Mouse (Mus musculus) MEL (cell line): ENCODE results near the gene Sp6. TPM values are rescaled to one million over a fixed set of nuclear protein-coding genes. Genes with fewer than 3 reads are reported as not detected.

ENCODE experiments used
- DNase-seq: peaks from one replicate; pipeline ENCODE4 v3.0.0; 2011; ENCODE audit warnings: low read depth, low spot score
- H3K27ac ChIP-seq: 2 replicates; pipeline ENCODE4 v1.5.1; 2012; ENCODE audit warnings: low read depth, mild to moderate bottlenecking, control low read depth, low read length, moderate library complexity; ENCODE audit not compliant: control insufficient read depth
- H3K27me3 ChIP-seq, 2 experiments: fragments of 150-350 bp in 1 of 2; sonication (generic) in 1 of 2; 2 replicates each; pipeline ENCODE4 v1.6.1; 2012; ENCODE audit warnings: low read length in 2 of 2, mild to moderate bottlenecking in 2 of 2, improper control_type of control experiment in 1 of 2, moderate library complexity in 1 of 2; ENCODE audit not compliant: insufficient read depth in 2 of 2, control insufficient read depth in 1 of 2
- H3K36me3 ChIP-seq, 2 experiments: 2 replicates each; pipeline ENCODE4 v1.6.1; 2012 to 2014; ENCODE audit warnings: low read length in 2 of 2, improper control_type of control experiment in 1 of 2, inconsistent platforms in 1 of 2, mild to moderate bottlenecking in 1 of 2; ENCODE audit not compliant: insufficient read depth in 2 of 2, control insufficient read depth in 1 of 2
- H3K4me1 ChIP-seq, 2 experiments: fragments of 150-350 bp in 1 of 2; sonication (generic) in 1 of 2; 2 replicates each; pipeline ENCODE4 v1.6.1; 2012; ENCODE audit warnings: low read length in 2 of 2, improper control_type of control experiment in 1 of 2, mild to moderate bottlenecking in 1 of 2; ENCODE audit not compliant: insufficient read depth in 2 of 2, control insufficient read depth in 1 of 2
- H3K4me3 ChIP-seq, 2 experiments: fragments of 150-350 bp in 1 of 2; sonication (generic) in 1 of 2; 2 replicates each; pipeline ENCODE4 v1.5.1; 2012; ENCODE audit warnings: low read depth in 2 of 2, low read length in 2 of 2, mild to moderate bottlenecking in 2 of 2, moderate library complexity in 2 of 2, control low read depth in 1 of 2, improper control_type of control experiment in 1 of 2; ENCODE audit not compliant: control insufficient read depth in 1 of 2, insufficient read depth in 1 of 2
- H3K79me2 ChIP-seq: 2 replicates; pipeline ENCODE4 v1.6.1; 2012; ENCODE audit warnings: mild to moderate bottlenecking, low read length, moderate library complexity; ENCODE audit not compliant: control insufficient read depth, poor library complexity, insufficient read depth
- H3K9ac ChIP-seq: 2 replicates; pipeline ENCODE4 v1.6.1; 2012; ENCODE audit warnings: low read depth, mild to moderate bottlenecking, control low read depth, low read length, moderate library complexity; ENCODE audit not compliant: control insufficient read depth, poor library complexity, severe bottlenecking
- H3K9me3 ChIP-seq: fragments of 150-350 bp; sonication (generic); replicated peaks from 2 replicates; pipeline ENCODE4 v1.6.1; 2012; ENCODE audit warnings: mild to moderate bottlenecking, low read length, improper control_type of control experiment, moderate library complexity; ENCODE audit not compliant: insufficient read depth
- CHD1 ChIP-seq: IDR thresholded peaks from 2 replicates; pipeline ENCODE4 v1.6.1; 2012; ENCODE audit warnings: low read depth, mild to moderate bottlenecking, inconsistent platforms, low read length, improper control_type of control experiment
- CTCF ChIP-seq, 3 experiments: IDR thresholded peaks in 2 of 3; conservative IDR thresholded peaks in 1 of 3; 2 replicates each; pipeline ENCODE4 v1.5.1; 2011 to 2012; ENCODE audit warnings: low read length in 3 of 3, low read depth in 2 of 3, mild to moderate bottlenecking in 2 of 3, improper control_type of control experiment in 1 of 3, inconsistent platforms in 1 of 3, mixed read lengths in 1 of 3, moderate library complexity in 1 of 3; ENCODE audit not compliant: control insufficient read depth in 1 of 3, insufficient read depth in 1 of 3, poor library complexity in 1 of 3, severe bottlenecking in 1 of 3
- ETS1 ChIP-seq: IDR thresholded peaks from 2 replicates; pipeline ENCODE4 v1.6.1; 2012; ENCODE audit warnings: low read depth, mild to moderate bottlenecking, inconsistent platforms, low read length, improper control_type of control experiment, moderate library complexity
- GATA1 ChIP-seq: IDR thresholded peaks from 2 replicates; pipeline ENCODE4 v1.6.1; 2011; ENCODE audit warnings: low read depth, low read length, improper control_type of control experiment
- JUND ChIP-seq: IDR thresholded peaks from 2 replicates; pipeline ENCODE4 v1.6.1; 2011; ENCODE audit warnings: low read depth, mild to moderate bottlenecking, improper control_type of control experiment, low read length
- MAX ChIP-seq: IDR thresholded peaks from 2 replicates; pipeline ENCODE4 v1.6.1; 2011; ENCODE audit warnings: low read length, improper control_type of control experiment
- MYC ChIP-seq: IDR thresholded peaks from 2 replicates; pipeline ENCODE4 v1.6.1; 2011; ENCODE audit warnings: low read depth, mild to moderate bottlenecking, low read length, improper control_type of control experiment, moderate library complexity
- NRF1 ChIP-seq: IDR thresholded peaks from 2 replicates; pipeline ENCODE4 v1.6.1; 2014; ENCODE audit warnings: low read depth, mild to moderate bottlenecking, inconsistent platforms, low read length, improper control_type of control experiment, moderate library complexity; ENCODE audit not compliant: poor library complexity, insufficient read depth, severe bottlenecking
- POLR2AphosphoS2 ChIP-seq: IDR thresholded peaks from 2 replicates; pipeline ENCODE4 v1.6.1; 2011; ENCODE audit warnings: low read length, improper control_type of control experiment
- POLR2AphosphoS5 ChIP-seq: IDR thresholded peaks from 2 replicates; pipeline ENCODE4 v1.6.1; 2012; ENCODE audit warnings: low read depth, borderline replicate concordance, mild to moderate bottlenecking, inconsistent platforms, low read length, moderate library complexity, mixed read lengths
- RAD21 ChIP-seq: IDR thresholded peaks from 2 replicates; pipeline ENCODE4 v1.6.1; 2011; ENCODE audit warnings: mild to moderate bottlenecking, low read depth, low read length, improper control_type of control experiment
- RCOR1 ChIP-seq: IDR thresholded peaks from 2 replicates; pipeline ENCODE4 v1.6.1; 2012; ENCODE audit warnings: low read depth, mild to moderate bottlenecking, inconsistent platforms, low read length, improper control_type of control experiment
- SIN3A ChIP-seq: IDR thresholded peaks from 2 replicates; pipeline ENCODE4 v1.6.1; 2012; ENCODE audit warnings: low read length, improper control_type of control experiment, inconsistent platforms
- TAL1 ChIP-seq: IDR thresholded peaks from 2 replicates; pipeline ENCODE4 v1.6.1; 2012; ENCODE audit warnings: mild to moderate bottlenecking, inconsistent platforms, low read length, moderate library complexity, mixed read lengths
- USF1 ChIP-seq: IDR thresholded peaks from 2 replicates; pipeline ENCODE4 v1.6.1; 2014; ENCODE audit warnings: low read depth, mild to moderate bottlenecking, inconsistent platforms, low read length, improper control_type of control experiment, moderate library complexity
- ZC3H11A ChIP-seq: IDR thresholded peaks from 2 replicates; pipeline ENCODE4 v1.6.1; 2012; ENCODE audit warnings: low read depth, mild to moderate bottlenecking, inconsistent platforms, low read length, improper control_type of control experiment
- ZKSCAN1 ChIP-seq: IDR thresholded peaks from 2 replicates; pipeline ENCODE4 v1.6.1; 2012; ENCODE audit warnings: low read depth, mild to moderate bottlenecking, inconsistent platforms, low read length, improper control_type of control experiment, moderate library complexity
- ZNF384 ChIP-seq: IDR thresholded peaks from 2 replicates; pipeline ENCODE4 v1.6.1; 2012; ENCODE audit warnings: low read depth, mild to moderate bottlenecking, inconsistent platforms, low read length, improper control_type of control experiment
- polyA plus RNA-seq, 2 experiments: library from polyadenylated mRNA; stranded (reverse) in 1 of 2; unstranded in 1 of 2; fragments of >175 nt in 1 of 2; fragments of >200 nt in 1 of 2; gene quantifications; 2 replicates each; pipeline versions ENCODE4 v1.2.1 to v1.2.4; 2012; ENCODE audit warnings: low replicate concordance in 2 of 2, low read depth in 1 of 2; ENCODE audit not compliant: insufficient read length in 2 of 2, insufficient read depth in 1 of 2, missing spikeins in 1 of 2
- total RNA-seq: library from RNA; depleted of rRNA; stranded (reverse); fragments of 300-350 nt; gene quantifications from 2 replicates; pipeline ENCODE4 v1.2.3, GENCODE M21; 2012

Sp6 gene
- total and polyA plus RNA-seq, 3 experiments = 0.04 TPM; not detected in 2

DNA sequence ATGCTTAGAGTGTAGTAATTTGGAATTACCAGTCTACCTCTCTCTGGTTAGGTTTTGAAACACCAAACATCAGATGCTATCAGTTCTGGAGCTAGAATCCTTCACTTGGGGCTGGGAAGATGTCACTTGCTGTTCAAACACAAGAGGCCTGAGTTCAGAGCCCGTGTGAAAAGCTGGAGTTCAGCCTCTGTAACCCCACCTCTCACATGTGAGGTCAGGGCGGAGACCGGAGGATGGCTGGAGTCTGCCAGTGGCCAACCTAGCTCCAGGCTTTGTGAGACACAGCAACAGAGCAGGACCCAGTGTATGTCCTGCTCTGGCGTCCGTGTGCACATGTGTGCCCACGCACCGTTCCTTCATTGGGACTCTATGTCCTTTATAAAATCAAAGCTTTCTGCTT is 33.9 kb upstream of the Sp6 start:
- TF ChIP-seq ZNF384 (no peak), NRF1 (no peak), SIN3A (no peak), GATA1 (no peak), ZKSCAN1 (no peak), MAX (no peak), RAD21 (no peak), TAL1 (no peak), CTCF (IDR thresholded peaks at IDR 0.05 in 2 of 3, conservative IDR thresholded peaks at IDR 0.05 in 1 of 3; ENCODE audit: control insufficient read depth in 1 of 3, insufficient read depth in 1 of 3, low read depth in 2 of 3, low read length in 3 of 3, poor library complexity in 1 of 3, severe bottlenecking in 1 of 3) (no peak), POLR2AphosphoS5 (no peak), JUND (no peak), MYC (no peak), ZC3H11A (no peak)
- H3K36me3 ChIP-seq = peaks cover 0 to 24% of the 10 kb centered on the region in 2 experiments; a peak in 2 of 4 replicates
- H3K4me1 ChIP-seq = peaks cover 9 to 28% of the 10 kb centered on the region in 2 experiments
- H3K79me2 ChIP-seq = peaks cover 24% of the 10 kb centered on the region
- H3K9ac ChIP-seq = no peak overlapping the region
- H3K27ac ChIP-seq = no peak overlapping the region
- DNase-seq = no peak
- H3K9me3 ChIP-seq = no peaks in the 10 kb centered on the region
- peaks cover 0 to 4% of the 10 kb centered on the region in 2 experiments; a peak in 1 of 4 replicates for H3K27me3 ChIP-seq
- H3K4me3 ChIP-seq = no peak overlapping the region

DNA sequence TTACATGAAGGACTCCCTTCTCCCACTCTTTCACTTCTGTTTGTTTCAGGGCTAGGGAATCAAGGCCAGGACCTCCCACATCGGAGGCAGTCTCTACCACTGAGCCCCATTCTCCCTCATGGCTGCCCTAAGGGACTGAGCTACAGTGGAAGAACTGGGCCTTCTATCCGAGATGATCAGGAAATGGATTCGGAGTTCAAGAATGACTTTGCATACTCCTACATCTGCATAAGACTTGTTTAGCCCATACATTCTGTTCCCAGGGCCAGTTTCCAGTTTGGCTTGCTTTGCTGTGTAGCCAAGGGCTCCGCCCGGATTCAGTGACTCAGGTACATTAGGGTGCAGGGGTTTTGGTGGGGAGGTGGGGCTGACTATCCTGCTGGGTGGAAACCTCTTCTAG is 33.2 kb upstream of the Sp6 start:
- H3K9me3 ChIP-seq = no peaks in the 10 kb centered on the region
- H3K9ac ChIP-seq = no peak overlapping the region
- H3K27ac ChIP-seq = no peak overlapping the region
- H3K36me3 ChIP-seq = peaks cover 0 to 19% of the 10 kb centered on the region in 2 experiments; a peak in 2 of 4 replicates
- peaks cover 21% of the 10 kb centered on the region for H3K79me2 ChIP-seq
- DNase-seq = no peak
- H3K4me1 ChIP-seq = peaks cover 9 to 28% of the 10 kb centered on the region in 2 experiments
- no peak overlapping the region for H3K4me3 ChIP-seq
- peaks cover 0 to 4% of the 10 kb centered on the region in 2 experiments; a peak in 1 of 4 replicates for H3K27me3 ChIP-seq
- TF ChIP-seq POLR2AphosphoS2 (no peak), MYC (no peak), ETS1 (no peak), TAL1 (no peak)

DNA sequence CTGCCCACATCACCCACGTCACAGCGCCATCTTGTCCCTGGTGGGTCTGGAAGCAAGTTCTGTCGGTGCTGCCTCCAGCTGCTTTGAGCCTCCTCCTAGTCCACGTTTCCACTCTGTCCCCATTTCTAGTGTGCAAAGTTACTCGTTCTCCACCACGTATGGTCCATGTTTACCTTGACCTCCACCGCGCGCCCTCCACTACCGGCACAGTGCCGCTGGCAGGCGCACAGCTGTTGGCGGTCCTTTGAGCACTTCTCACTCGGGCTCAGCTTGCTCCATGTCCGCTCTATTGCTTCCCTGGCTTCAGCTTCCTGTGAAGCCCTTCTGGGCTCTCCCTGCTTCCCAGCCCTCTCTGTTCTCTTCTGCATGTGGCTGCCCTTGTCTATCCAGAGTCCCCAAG is 31.7 kb upstream of the Sp6 start:
- Histone ChIP-seq H3K9me3 (no peaks in the 10 kb centered on the region), H3K9ac (no peak overlapping the region), H3K27ac (no peak overlapping the region), H3K4me3 (no peak overlapping the region), H3K4me1 (peaks cover 6 to 14% of the 10 kb centered on the region in 2 experiments), H3K79me2 (peaks cover 9% of the 10 kb centered on the region), H3K27me3 (peaks cover 0 to 4% of the 10 kb centered on the region in 2 experiments; a peak in 2 of 4 replicates), H3K36me3 (peaks cover 0 to 5% of the 10 kb centered on the region in 2 experiments; a peak in 2 of 4 replicates)
- no peak for DNase-seq
- TF ChIP-seq USF1 (no peak), RCOR1 (no peak), CHD1 (no peak)
